Mouse (Mus musculus) adrenal gland, postnatal 10 days (tissue): ENCODE data around the gene Col4a4. TPM values are rescaled to one million over a fixed set of nuclear protein-coding genes. Genes with fewer than 3 reads are reported as not detected.
A peak's percentile ranks its signal among the peaks of the same experiment; 100 is the strongest.

Source experiments
- DNase-seq: peaks from one replicate; pipeline ENCODE4 v3.0.0; 2021; ENCODE audit warnings: mixed read lengths
- total RNA-seq, 2 experiments: library from RNA; stranded (reverse); gene quantifications; 2 replicates each; pipeline ENCODE4 v1.2.3; 2021

Col4a4 gene
- total RNA-seq, 2 experiments from 2014 or later, result 6.9 to 7.0 TPM

DNA sequence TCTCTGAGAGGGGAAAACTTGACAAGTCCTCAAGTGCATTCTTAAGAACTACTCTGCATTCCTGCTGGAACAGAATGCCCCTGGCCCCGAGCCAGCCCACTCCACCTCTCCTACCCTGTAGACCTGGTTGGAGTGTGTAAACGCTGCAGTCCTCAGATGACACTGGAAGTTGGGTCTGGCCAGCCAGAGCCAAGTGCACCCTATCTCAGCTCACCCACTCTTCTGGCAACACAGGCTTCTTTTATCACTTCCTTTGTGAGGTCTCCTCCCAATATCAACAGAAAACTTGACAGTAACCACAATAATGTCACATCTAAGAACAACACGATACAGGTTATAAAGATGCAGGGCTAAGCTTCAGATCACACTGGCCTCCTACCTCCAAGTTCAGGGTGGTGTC, 8.7 kb downstream of the Col4a4 start:
- peak; percentile 24 for DNase-seq

GRCm38 (mm10) chr1:82577339-82577738, 9.3 kb downstream of the Col4a4 start:
- no peak for DNase-seq

DNA sequence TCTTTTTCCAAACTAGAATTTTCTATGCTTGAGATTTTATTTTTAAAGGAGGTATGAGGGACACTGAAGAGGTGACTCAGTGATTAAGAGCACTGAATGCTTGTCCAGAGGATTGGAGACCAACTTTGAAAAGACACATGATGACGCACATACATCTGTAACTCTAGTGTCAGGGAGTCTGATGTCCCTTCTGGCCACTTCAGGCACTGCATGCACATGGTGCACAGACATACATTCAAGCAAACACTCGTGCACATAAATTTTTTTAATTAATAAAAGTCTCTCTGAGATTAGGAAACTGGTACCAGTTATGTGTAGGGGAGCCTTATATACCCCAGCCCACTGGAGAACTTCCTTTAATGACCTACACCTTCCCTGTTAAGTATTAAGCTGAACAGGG, 10.5 kb downstream of the Col4a4 start:
- no peak for DNase-seq

GRCm38 (mm10) chr1:82575681-82576080, 11.0 kb downstream of the Col4a4 start:
- DNase-seq, result no peak

DNA sequence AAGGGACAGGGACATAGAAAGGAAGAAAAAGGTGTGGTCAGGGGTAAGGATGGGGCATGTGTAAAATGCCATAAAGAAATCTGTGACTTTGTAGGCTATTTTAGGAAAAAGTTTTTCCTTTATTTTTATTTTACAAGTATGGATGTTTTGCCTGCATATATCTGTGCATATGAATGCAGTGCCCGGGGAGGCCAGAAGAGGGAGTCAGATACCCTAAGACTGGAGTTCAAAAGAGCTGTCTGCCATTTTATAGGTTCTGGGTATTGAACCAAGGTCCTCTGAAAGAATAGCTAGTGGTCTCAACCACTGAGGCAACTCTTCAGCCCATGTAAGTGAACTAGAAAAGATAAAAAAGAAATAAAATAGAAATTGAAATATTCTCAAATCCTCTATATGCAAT, 14.9 kb downstream of the Col4a4 start:
- DNase-seq, result peak; percentile 19

GRCm38 (mm10) chr1:82569405-82569804, 17.2 kb downstream of the Col4a4 start:
- no peak for DNase-seq

DNA sequence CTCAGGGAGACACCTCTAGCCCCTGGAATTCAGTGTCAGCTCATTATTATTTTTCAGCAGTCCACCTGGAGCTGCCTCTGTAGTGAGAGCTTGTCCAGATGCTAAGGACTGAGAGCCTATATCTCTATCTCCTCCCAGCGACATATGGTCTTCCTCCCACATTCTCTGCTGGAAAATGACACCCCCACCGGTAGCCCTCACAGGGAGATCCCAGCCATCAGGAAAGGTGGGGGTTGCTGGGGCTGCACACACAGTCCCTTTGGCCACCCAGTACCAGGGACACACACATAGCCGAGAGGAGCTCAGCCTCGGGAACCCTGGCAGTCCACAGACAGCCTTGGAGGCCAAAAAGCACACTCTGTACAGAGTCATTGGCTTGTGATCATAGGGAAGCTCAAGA, 26.4 kb downstream of the Col4a4 start:
- DNase-seq, result no peak

GRCm38 (mm10) chr1:82554889-82555288, 31.8 kb downstream of the Col4a4 start:
- DNase-seq, result no peak

- peak; percentile 26 for DNase-seq
These were observed 32.2 kb downstream of the Col4a4 start for GRCm38 (mm10) chr1:82554443-82554850.

GRCm38 (mm10) chr1:82545199-82545960, 41.3 kb downstream of the Col4a4 start:
- DNase-seq, result no peak

DNA sequence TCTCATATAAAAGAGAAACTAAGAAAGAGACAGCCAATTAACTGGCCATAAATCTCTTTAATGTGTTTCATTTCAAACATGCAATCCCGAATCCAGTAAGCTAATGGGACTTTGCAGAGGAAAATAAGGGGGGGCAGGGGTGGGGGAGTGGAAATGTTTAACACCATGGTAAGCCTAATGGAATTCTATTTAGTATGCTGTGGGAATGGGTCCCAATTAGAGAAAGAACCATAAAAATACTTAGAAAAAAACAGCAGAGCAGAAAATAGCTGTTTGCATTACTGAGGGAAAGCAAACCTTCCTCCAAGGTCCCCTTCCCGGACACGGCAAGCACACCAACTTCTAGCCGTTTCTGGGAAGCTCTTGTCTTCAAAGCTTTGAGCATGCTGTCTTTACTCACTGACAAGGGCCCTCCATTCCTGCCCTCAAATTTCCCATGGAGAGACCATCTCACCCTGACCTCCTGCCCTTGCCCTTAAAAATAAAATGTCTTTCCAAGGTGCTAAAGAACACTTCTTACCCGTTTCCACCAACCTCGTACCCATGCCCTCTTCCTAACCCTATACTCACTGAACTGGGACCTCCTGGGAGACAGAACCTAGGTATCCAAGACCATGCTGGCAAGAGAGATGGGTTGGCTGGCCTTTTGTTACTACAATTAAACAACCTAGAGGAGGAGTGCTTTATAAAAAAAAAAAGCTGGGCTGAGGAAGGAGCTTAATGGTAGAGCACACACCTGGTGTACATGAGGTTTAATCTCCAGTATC, 42.0 kb downstream of the Col4a4 start:
- no peak for DNase-seq

DNA sequence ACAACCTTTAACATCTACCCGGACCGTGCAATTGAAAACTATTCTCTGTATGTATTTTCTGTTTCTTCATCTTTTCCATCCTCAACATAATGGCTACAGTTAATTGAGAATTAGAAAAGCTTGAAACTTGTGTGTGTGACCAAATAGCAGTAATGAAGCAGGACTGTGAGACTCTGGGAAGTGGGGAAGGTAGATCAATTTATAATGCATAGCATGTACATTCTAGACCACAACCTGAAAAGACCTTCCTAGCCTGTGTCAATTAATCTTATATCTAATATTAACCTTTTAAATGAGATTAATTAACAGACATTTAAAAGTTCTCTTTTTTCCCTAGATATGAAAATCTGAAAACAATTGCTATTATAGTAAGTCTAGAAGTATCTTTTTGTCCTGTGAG, 42.7 kb downstream of the Col4a4 start:
- no peak for DNase-seq

- no peak for DNase-seq
These were observed 46.6 kb downstream of the Col4a4 start for GRCm38 (mm10) chr1:82540056-82540455.

GRCm38 (mm10) chr1:82537848-82538247, 48.8 kb downstream of the Col4a4 start:
- DNase-seq, result no peak

DNA sequence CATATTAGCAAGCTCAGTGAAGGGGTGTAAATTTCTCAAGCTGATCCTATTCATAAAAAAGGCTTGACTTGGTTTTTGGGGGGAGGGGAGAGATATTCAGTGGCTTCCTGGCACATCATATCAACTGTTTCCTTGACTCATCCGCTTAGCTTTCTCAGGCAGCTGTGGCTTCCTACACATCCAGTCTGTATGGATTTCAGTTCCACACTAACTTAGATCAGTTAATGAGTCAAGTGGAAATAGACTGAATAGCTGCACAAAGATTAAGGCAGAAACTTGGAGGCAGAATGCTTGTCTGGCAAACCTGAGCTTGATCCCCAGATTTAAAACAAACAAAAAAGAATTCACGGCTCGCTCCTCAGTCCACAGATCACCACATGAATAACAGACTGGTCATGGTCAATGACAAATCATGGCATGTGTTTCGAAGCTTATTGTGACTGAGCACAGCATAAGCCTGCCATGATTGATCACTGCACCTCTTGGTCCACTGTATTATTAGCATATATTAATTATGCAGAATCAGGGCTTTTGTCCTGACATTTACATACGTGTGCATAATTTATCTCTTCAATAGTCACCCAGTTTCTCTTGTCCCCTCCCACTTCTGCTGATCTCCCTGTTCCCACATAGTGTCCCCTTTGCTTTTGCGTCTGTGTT, 50.0 kb downstream of the Col4a4 start:
- no peak for DNase-seq

DNA sequence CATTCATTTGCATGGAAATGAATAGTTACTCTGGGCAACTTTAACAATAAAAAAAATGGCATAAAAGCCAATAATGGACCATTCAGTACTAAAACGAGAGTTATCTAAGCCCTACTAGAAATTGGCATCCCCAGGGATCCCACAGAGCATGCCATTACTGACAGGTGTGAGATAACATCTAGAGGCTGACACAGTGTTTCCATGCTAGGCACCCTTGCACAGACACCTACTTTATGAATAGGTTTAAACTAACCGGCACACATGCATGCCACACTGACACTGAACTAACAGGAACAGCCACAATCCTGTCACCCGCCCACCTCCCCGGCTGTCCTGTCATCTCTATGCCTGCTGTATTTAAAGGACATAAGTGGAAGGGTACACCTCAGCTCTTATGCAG, 58.7 kb downstream of the Col4a4 start:
- no peak for DNase-seq

- no peak for DNase-seq
These were observed 94.7 kb downstream of the Col4a4 start for GRCm38 (mm10) chr1:82491954-82492353.

GRCm38 (mm10) chr1:82486371-82486770, 100.3 kb downstream of the Col4a4 start:
- no peak for DNase-seq

GRCm38 (mm10) chr1:82482371-82482770, 104.3 kb downstream of the Col4a4 start:
- DNase-seq, result no peak

DNA sequence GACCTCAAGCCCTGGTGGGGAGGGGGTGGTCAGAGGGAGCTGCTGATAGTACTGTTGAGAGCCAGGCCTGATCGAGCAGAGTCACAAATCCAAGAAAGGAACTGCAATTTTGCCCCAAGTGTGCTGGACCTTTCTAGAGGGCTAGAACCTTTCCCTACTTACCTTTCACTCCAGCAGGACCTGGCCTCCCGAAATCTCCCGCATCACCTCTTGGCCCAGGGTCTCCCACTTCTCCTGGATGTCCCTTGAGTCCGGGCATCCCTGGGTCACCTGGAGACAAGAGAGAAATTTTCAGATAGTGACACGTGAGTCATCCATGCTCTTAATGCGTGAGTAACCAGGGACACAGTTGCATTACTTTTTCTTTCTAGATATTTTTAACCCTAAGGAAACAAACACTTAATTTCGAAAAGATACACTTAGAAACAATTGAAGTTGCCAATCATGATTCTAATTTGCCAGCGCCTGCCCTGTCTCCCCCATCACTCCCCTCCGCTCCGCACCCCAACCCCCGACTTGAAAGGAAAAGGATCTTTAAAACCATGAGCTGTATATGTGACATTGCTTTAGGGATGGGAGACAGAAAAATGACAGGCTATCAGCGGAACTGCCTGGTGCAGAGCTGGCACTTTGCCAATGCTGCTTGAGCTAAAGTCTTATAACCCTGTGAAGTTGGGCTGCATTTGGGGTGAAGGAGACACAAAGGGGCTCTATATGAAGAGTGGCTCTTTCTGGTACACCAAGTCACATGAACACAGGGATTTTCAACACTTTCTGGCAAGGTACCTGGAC, 106.8 kb downstream of the Col4a4 start:
- DNase-seq, result no peak

DNA sequence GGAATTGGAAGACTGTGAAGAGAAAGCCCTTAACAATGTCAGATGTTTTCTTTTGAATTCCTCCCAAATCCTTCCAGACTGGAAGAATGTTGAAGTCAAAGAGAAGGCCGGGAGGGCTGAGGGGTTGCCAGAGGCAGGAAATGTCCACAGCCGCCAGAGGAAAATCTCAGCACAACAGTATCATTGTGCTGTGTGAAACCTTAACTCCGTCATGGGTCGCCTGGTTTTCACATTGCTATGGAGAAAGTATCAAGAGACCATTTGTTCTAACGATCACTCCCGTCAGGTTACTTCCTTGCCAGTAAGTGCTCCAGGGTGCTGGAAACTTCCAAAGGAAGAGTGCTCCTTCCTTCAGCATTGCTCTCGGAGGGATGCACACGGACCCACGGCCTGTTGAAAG, 109.9 kb downstream of the Col4a4 start:
- DNase-seq, result no peak

GRCm38 (mm10) chr1:82476256-82476655, 110.4 kb downstream of the Col4a4 start:
- DNase-seq, result peak; percentile 38
